Mouse (Mus musculus): ENCODE measurements around the gene Lrrc9.

Lrrc9 gene

DNA sequence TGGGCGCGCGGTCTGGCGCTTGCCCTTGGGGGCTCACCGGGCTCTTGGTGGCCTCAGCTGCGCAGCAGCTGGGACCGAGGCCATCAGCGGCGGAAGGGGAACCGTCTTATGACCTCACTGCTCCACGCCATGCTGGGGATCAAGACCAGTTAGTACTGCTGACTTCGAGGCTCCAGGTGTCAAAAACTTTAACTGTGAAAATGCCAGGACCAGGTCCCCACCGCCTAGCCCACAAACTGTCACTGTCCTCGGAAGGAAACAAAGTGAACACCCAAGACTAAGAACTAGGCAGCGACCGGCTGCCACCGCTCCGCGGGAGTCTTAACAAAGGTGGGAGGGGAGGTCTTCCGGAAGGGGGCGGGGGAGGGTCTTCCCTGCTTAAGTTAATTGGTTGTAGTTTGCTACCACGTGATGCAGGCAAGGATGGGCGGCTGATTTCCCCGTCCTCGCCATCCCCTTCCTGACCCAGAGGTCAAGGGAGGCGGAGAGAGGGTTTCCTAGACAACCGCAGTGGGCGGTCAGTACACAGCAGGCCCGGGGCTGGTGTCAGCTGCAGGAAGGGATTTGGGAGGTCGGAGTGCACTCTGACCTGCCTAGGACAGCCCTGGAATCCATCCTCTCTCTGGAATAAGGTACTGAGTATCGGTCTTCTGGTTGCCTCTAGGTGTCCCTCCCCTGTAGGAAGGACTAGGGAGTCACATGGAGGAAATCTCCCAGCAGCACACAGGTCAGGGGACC, at the start of gene Lrrc9:
Gene Lrrc9, plus strand, starts transcription at position 28 of the 738 bp plus-strand sequence.
- in situ Hi-C loops (cut with MboI; ENCODE audit: unreplicated experiment in 2 of 2) = no loop called here

- in situ Hi-C loops (cut with MboI; ENCODE audit: unreplicated experiment in 2 of 2) = no loop called here
Measured at GRCm38 (mm10) chr12:72393046-72393805, 48.4 kb upstream of the Lrrc9 start.

DNA sequence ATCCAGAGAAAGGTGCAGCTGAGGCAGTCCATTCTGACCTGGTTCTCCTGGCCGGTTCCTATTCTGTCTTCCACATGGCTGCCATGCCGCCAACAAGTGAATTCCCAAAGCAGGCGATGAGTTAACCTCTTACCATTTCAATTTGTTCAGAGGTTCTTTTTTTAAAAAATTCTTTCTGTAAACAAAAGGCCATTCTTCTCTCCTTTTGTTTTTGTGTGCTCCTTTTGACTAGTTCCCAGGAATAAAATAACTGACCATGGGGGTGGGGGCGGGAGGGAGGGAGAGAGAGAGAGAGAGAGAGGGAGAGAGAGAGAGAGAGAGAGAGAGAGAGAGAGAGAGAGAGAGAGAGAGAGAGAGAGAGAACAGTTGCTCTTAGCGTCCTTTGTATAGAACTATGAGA, 36.6 kb upstream of the Lrrc9 start:
- in situ Hi-C loops (cut with MboI; ENCODE audit: unreplicated experiment in 2 of 2) = no loop called here

GRCm38 (mm10) chr12:72407146-72407545, 34.5 kb upstream of the Lrrc9 start:
- in situ Hi-C loops (cut with MboI; ENCODE audit: unreplicated experiment in 2 of 2) = no loop called here

- in situ Hi-C loops (cut with MboI; ENCODE audit: unreplicated experiment in 2 of 2) = no loop called here
Measured at GRCm38 (mm10) chr12:72407721-72408110, 34.0 kb upstream of the Lrrc9 start.

DNA sequence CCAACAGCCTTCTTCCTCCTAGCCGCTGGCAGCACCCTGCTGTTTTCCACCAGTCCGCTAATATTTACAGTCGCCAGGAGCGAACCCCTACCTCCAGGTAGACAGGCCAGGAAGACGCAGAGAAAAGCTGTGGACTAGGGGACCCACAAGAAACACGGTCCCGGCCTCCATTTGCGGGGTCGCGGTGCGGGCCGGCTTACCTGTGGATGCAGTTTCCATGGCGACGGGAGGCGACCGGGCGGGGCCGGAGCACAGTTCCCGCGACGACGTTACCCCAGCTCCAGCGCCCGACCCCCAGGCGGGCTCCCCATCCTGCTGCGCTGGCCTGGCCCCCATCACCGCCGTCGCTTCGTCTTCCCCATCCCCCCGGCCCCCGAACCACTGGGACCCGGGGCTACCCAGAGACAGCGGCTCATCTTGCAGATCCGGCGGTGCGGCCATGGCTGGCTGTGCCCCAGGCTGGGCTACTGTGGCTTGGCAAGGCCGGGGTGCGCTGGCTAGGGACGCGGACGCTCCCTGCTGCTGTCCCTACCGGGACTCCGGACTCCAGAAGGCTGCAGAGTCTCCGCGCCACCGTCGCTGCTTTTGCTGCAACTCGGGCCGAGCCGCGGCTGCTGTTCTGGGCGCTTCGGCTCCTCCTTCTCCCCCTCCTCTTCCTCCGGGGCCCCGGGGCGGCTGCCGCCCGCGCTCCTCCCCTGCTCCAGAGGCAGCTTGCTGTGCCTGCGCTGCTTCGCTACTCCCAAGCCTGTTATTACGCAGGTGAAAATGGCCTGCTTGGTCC, 33.4 kb upstream of the Lrrc9 start:
- in situ Hi-C loops (cut with MboI; ENCODE audit: unreplicated experiment in 2 of 2) = no loop called here

- in situ Hi-C loops (cut with MboI; ENCODE audit: unreplicated experiment in 2 of 2) = no loop called here
Measured at GRCm38 (mm10) chr12:72408954-72409353, 32.7 kb upstream of the Lrrc9 start, which contains the start of gene Rtn1. Gene Rtn1, minus strand, starts transcription at chr12:72409054.

GRCm38 (mm10) chr12:72417762-72418161, 23.9 kb upstream of the Lrrc9 start:
- in situ Hi-C loops (cut with MboI; ENCODE audit: unreplicated experiment in 2 of 2) = no loop called here

- in situ Hi-C loops (cut with MboI; ENCODE audit: unreplicated experiment in 2 of 2) = no loop called here
Measured at GRCm38 (mm10) chr12:72422681-72423080, 19.0 kb upstream of the Lrrc9 start.

DNA sequence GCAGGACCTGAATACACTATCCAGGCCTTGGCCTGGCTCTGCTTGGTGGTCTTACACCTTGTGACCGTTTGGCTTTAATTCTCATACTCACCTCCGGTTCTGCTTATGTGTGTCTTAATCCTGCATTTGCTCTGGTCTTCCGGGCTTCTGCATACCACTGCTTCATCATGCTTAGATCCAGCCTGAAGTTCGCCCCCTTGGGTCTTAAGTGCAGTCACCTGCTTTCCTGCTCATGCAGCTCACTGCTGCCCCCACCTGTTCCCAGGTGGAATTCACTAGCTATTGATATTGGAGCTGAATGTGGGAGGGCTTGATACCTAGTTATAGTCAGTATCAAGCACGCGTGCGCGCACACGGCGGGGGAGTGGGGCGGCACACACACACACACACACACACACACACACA, 13.9 kb upstream of the Lrrc9 start:
- in situ Hi-C loops (cut with MboI; ENCODE audit: unreplicated experiment in 2 of 2) = no loop called here

GRCm38 (mm10) chr12:72432209-72432608, 9.5 kb upstream of the Lrrc9 start:
- in situ Hi-C loops (cut with MboI; ENCODE audit: unreplicated experiment in 2 of 2) = no loop called here

DNA sequence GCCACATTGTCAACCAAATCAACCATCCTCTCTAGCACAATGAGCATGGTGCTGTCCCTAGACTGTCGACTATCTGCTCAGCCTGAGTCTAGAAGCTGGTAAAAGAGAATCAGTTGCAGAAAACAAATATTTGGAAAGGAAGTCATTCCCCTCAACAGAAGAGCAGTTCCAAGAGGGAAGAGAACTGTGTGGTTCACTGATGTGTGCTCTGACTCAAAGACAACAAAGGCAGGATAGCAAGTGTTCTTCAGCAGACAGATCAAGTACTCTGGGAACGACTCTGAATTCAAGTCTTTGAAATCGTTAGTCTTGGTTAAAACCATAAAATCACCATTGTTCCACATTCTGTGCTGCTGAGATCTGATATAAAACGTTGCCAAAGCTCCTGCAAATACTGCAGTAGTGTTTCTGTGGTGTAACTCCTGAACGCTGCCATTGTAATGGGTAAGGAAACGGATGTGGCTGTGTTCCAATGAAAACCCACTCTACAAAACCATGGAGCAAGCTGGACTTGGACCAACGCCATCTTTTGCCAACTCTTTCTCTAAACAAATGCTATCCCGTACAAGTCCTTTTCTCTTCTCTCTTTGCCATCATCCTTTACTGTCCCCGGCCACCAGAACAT, 8.3 kb upstream of the Lrrc9 start:
- in situ Hi-C loops (cut with MboI; ENCODE audit: unreplicated experiment in 2 of 2) = no loop called here

DNA sequence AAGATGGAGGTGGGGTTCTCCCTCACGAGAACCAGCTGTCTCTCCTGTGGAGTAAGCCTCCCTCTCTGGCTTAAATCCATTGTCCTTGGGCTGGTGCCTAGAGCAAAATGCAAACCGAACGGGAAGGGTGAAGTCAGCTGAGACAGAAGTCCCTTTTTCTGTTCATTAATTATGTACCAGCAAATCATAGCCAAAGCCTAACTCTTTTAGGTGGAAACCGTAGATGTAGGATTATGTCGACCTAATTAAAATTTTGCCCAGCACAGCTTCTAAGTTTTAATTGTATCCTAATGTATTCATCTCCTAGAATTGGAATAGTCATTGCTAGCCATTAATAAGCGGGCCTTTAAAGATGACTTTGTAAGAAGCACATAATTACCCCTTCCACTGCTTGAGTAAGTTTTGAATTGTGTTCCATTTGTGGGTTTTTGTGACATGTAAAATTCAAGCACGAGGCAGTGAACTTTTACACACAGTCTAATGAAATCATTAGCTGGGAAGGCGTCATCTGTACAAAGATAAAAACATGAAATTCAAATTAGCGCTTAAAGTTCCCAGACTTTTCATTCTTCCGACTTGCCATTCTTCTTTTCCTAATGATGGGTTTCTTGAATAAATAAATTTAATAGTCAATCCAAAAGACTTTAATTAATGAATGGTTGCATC, 3.9 kb upstream of the Lrrc9 start:
- in situ Hi-C loops (cut with MboI; ENCODE audit: unreplicated experiment in 2 of 2) = no loop called here

DNA sequence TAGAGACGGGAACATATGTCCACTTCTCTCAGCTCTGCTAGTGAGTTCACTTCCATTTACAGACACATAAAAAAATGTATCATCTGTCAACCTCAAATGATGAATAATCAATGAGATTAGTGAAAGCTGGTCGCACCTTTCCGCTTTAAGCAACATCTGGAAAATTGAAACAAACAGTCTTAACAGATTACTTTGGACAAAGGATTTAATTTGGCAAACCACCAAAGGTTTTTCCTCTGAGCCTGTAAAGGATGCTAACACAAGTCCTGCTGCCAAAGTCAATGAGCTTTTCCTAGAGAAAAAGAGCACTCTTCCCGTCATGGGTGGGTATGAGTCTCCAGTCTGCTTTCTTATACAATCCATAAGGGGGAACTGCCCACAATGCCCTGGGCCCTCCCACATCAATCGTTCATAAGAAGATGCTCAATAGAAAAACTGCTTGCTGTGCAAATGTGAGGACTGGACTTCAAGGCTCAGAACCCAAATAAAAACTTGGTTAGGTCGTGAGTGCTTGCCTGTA, 2.6 kb upstream of the Lrrc9 start:
- in situ Hi-C loops (cut with MboI; ENCODE audit: unreplicated experiment in 2 of 2) = no loop called here

GRCm38 (mm10) chr12:72453941-72454340, 12.3 kb downstream of the Lrrc9 start:
- in situ Hi-C loops (cut with MboI; ENCODE audit: unreplicated experiment in 2 of 2) = no loop called here

- in situ Hi-C loops (cut with MboI; ENCODE audit: unreplicated experiment in 2 of 2) = loop anchor here (5.0 kb wide), 3 partner anchors 191 to 516 kb away; no protein-coding TSS in a partner anchor
Measured at GRCm38 (mm10) chr12:72461191-72461893, 19.7 kb downstream of the Lrrc9 start.

DNA sequence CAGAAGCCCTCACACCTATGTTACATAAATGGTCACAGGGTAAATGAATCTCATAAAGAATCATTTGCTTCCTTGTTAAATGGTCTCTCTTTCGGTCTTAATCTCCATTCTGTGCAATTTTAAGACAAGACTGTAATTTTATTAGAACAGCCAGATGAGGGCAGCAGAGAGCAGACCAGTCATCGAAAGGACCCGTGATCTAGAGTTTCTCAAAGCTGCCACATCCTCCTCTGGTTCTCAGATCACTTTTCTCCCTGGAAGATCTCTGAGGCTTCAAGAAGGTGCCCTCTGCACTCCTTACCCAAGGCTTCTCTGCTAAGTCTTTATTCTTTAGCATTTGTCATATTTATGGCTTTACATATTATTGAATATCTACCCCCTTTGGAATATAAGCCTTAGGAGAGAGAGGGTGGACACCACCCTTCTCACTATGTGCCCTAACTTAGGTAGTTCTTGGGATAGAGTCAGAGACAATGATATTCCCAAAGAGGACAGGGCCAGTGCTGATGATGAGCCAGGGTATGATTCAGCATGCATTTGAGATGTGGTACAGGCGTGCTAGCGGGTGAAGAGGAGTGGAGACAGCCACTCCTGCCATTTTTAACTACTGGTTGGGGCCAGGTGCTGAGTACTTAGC, 20.3 kb downstream of the Lrrc9 start:
- in situ Hi-C loops (cut with MboI; ENCODE audit: unreplicated experiment in 2 of 2) = loop anchor here (5.0 kb wide), 3 partner anchors 190 to 515 kb away; no protein-coding TSS in a partner anchor

DNA sequence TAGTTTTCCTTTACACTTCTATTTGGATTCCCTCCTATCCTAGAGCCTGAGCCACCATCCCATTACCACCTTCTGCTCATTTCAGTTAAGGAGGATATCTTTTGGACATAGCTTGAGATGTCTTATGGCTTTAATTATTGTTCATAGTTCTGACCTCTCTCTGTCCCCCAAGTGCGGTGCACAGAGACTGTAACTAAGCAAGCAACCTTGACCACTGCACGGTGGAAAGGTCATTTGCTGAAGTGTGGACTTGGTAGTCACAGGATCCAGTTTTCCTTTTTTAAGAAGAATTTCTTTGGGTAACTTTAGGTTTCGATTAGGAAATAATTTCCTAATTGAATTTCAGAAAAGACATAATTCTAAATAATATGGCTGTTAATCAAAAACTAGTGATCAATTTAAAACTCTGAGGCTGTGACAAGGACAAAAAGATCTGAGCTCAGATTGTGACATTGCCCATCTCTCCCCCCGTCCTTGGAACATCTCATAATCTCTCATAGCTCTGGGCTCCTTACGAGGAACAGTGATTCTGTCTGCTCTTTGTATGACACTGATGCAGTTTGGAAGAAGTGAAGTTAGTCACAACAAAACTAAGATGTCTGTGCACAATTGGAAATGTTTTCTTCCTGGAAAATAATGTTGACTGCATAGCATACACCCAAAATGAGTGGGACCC, 24.3 kb downstream of the Lrrc9 start:
- in situ Hi-C loops (cut with MboI; ENCODE audit: unreplicated experiment in 2 of 2) = no loop called here

Data from v-Abl transformed pro-B cells (cell line).